Mouse (Mus musculus) stomach, postnatal 0 days (tissue): ENCODE results near the gene Olfr294. TPM values are rescaled to one million over a fixed set of nuclear protein-coding genes. Genes with fewer than 3 reads are reported as not detected.

Experiments
- ATAC-seq: fragments of 200-750 bp; cut with Nextera tagmentation; 2 replicates; pipeline ENCODE4 v1.8.0; 2017; ENCODE audit not compliant: low FRiP score, low TSS enrichment
- DNase-seq: peaks from one replicate; pipeline ENCODE4 v3.0.0-alpha.2; 2016; ENCODE audit warnings: low spot score
- H3K27ac ChIP-seq: fragments of 300-500 bp; sonication (generic); replicated peaks from 2 replicates; pipeline ENCODE4 v1.5.1; 2014; ENCODE audit warnings: mild to moderate bottlenecking, control low read depth
- H3K27me3 ChIP-seq: fragments of 300-500 bp; sonication (generic); 2 replicates; pipeline ENCODE4 v1.6.1; 2014; ENCODE audit warnings: low read length; ENCODE audit not compliant: control insufficient read depth, insufficient read depth
- H3K36me3 ChIP-seq: fragments of 300-500 bp; sonication (generic); 2 replicates; pipeline ENCODE4 v1.6.1; 2014; ENCODE audit warnings: low read length, mixed read lengths; ENCODE audit not compliant: control insufficient read depth, insufficient read depth
- H3K4me1 ChIP-seq: fragments of 300-500 bp; sonication (generic); replicated peaks from 2 replicates; pipeline ENCODE4 v1.6.1; 2014; ENCODE audit warnings: antibody characterized with exemption; ENCODE audit not compliant: control insufficient read depth, insufficient read depth
- H3K4me2 ChIP-seq: fragments of 300-500 bp; sonication (generic); replicated peaks from 2 replicates; pipeline ENCODE4 v1.6.1; 2014; ENCODE audit warnings: low read depth, mild to moderate bottlenecking, control low read depth, moderate library complexity
- H3K4me3 ChIP-seq: fragments of 300-500 bp; sonication (generic); 2 replicates; pipeline ENCODE4 v1.5.1; 2014; ENCODE audit warnings: low read depth, low read length, control low read depth
- H3K9ac ChIP-seq: fragments of 300-500 bp; sonication (generic); 2 replicates; pipeline ENCODE4 v1.6.1; 2014; ENCODE audit warnings: mild to moderate bottlenecking, low read length, control low read depth, mixed read lengths
- H3K9me3 ChIP-seq: fragments of 300-500 bp; sonication (generic); 2 replicates; pipeline ENCODE4 v1.6.1; 2016; ENCODE audit warnings: low read length; ENCODE audit not compliant: control insufficient read depth
- CTCF ChIP-seq: IDR thresholded peaks from 2 replicates; pipeline ENCODE4 v1.5.1; 2016; ENCODE audit warnings: antibody characterized with exemption, low read depth, mild to moderate bottlenecking, moderate library complexity
- EP300 ChIP-seq: optimal IDR thresholded peaks from 2 replicates; pipeline ENCODE3; 2016; ENCODE audit warnings: antibody characterized with exemption
- WGBS: fragments of 180-500 bp; shearing (Covaris S2); extraction: QIAGEN DNeasy Blood & Tissue Kit; methylation state at CpG from one replicate; pipeline ENCODE4 v1.1.7; 2014; 5-methylcytosine and 5-hydroxymethylcytosine counted together
- polyA plus RNA-seq: library from polyadenylated mRNA; unstranded; fragments of >200 nt; fragmentation: Nextera tagmentation; extraction: Ambion mirVana; gene quantifications from 2 replicates; pipeline ENCODE4 v1.2.1, GENCODE M21; 2015

The Olfr294 gene
- not detected in 2 replicates for polyA plus RNA-seq

GRCm38 (mm10) chr7:86616543-86616942 lies at the start of gene Olfr294:
Olfr294 (minus strand) TSS chr7:86616643.
- no peak for DNase-seq
- no peaks in the 10 kb centered on the region for H3K9me3 ChIP-seq
- H3K9ac ChIP-seq, result no peak within 1 kb of the TSS
- WGBS, result 52% methylated on average over 2 of the region's 2 CpGs
- H3K4me2 ChIP-seq, result no peak within 1 kb of the TSS
- H3K4me1 ChIP-seq, result no peaks in the 10 kb centered on the region
- H3K27me3 ChIP-seq, result no peaks in the 10 kb centered on the region
- H3K4me3 ChIP-seq, result no peak within 1 kb of the TSS
- ATAC-seq, result no peak
- TF ChIP-seq CTCF, result no peak
- no peak for TF ChIP-seq EP300
- no peak within 1 kb of the TSS for H3K27ac ChIP-seq
- no peaks in the 10 kb centered on the region for H3K36me3 ChIP-seq

GRCm38 (mm10) chr7:86648761-86649160 lies 32.3 kb upstream of the Olfr294 start, which contains the start of gene Olfr293:
Olfr293 (plus strand) TSS chr7:86649061.
- H3K4me1 ChIP-seq, result no peaks in the 10 kb centered on the region
- no peak for TF ChIP-seq EP300
- no peak for TF ChIP-seq CTCF
- no peak within 1 kb of the TSS for H3K4me3 ChIP-seq
- no peaks in the 10 kb centered on the region for H3K36me3 ChIP-seq
- H3K27ac ChIP-seq, result no peak within 1 kb of the TSS
- WGBS, result 89% methylated on average over 4 of the region's 4 CpGs
- H3K9me3 ChIP-seq, result no peaks in the 10 kb centered on the region
- H3K4me2 ChIP-seq, result no peak within 1 kb of the TSS
- no peaks in the 10 kb centered on the region for H3K27me3 ChIP-seq
- ATAC-seq, result no peak
- DNase-seq, result no peak
- H3K9ac ChIP-seq, result no peak within 1 kb of the TSS

- ATAC-seq (no peak), DNase-seq (no peak)
- no peak within 1 kb of the TSS for H3K4me3 ChIP-seq
- H3K27ac ChIP-seq, result no peak within 1 kb of the TSS
- H3K27me3 ChIP-seq, result no peaks in the 10 kb centered on the region
- no peak within 1 kb of the TSS for H3K9ac ChIP-seq
- no peaks in the 10 kb centered on the region for H3K9me3 ChIP-seq
- H3K36me3 ChIP-seq, result no peaks in the 10 kb centered on the region
- TF ChIP-seq CTCF (no peak), EP300 (no peak)
- H3K4me2 ChIP-seq, result no peak within 1 kb of the TSS
- no peaks in the 10 kb centered on the region for H3K4me1 ChIP-seq
- WGBS, result 78% methylated on average over 2 of the region's 2 CpGs
These were observed 32.9 kb downstream of the Olfr294 start, which contains the start of gene Olfr295 for GRCm38 (mm10) chr7:86583562-86583961. Olfr295 (plus strand) TSS chr7:86583862.

Other genes starting within 250 kb of the Olfr294 start
- not detected in 2 replicates for gene Olfr305, start 249.7 kb downstream of the Olfr294 start, polyA plus RNA-seq
- not detected in 2 replicates for gene Olfr304, start 230.0 kb downstream of the Olfr294 start, polyA plus RNA-seq
- not detected in 2 replicates for gene Olfr303, start 218.9 kb downstream of the Olfr294 start, polyA plus RNA-seq
- not detected in 2 replicates for gene Olfr301, start 212.8 kb downstream of the Olfr294 start, polyA plus RNA-seq
- gene Olfr299, start 156.7 kb downstream of the Olfr294 start, polyA plus RNA-seq, result not detected in 2 replicates
- gene Olfr298, start 124.2 kb downstream of the Olfr294 start, polyA plus RNA-seq, result not detected in 2 replicates
- gene Olfr297, start 96.7 kb downstream of the Olfr294 start, polyA plus RNA-seq, result not detected in 2 replicates
- gene Olfr295, start 32.8 kb downstream of the Olfr294 start, polyA plus RNA-seq, result not detected in 2 replicates
- gene Olfr293, start 32.4 kb upstream of the Olfr294 start, polyA plus RNA-seq, result not detected in 2 replicates
- not detected in 2 replicates for gene Olfr292, start 71.7 kb upstream of the Olfr294 start, polyA plus RNA-seq
- gene Folh1, start 159.3 kb upstream of the Olfr294 start, polyA plus RNA-seq, result 0.02 and 0.07 TPM in 2 replicates
- not detected in 2 replicates for gene Vmn2r77, start 178.4 kb upstream of the Olfr294 start, polyA plus RNA-seq